Mouse (Mus musculus) limb, embryonic 10.5 days (tissue): Measurements from ENCODE around the gene Inca1. TPM values are rescaled to one million over a fixed set of nuclear protein-coding genes. Genes with fewer than 3 reads are reported as not detected.
A peak's percentile ranks its signal among the peaks of the same experiment; 100 is the strongest.

Experiments
- DNase-seq: peaks from one replicate; pipeline ENCODE4 v3.0.0-alpha.2; 2017; ENCODE audit warnings: low spot score
- H3K27ac ChIP-seq: fragments of 300-500 bp; sonication (generic); 2 replicates; pipeline ENCODE4 v1.5.1; 2016; ENCODE audit warnings: mild to moderate bottlenecking
- H3K27me3 ChIP-seq: fragments of 300-500 bp; sonication (generic); 2 replicates; pipeline ENCODE4 v1.6.1; 2016; ENCODE audit warnings: low read depth, mild to moderate bottlenecking; ENCODE audit not compliant: poor library complexity, severe bottlenecking
- H3K36me3 ChIP-seq: fragments of 300-500 bp; sonication (generic); 2 replicates; pipeline ENCODE4 v1.6.1; 2016; ENCODE audit warnings: mild to moderate bottlenecking, moderate library complexity
- H3K4me1 ChIP-seq: fragments of 300-500 bp; sonication (generic); 2 replicates; pipeline ENCODE4 v1.6.1; 2016
- H3K4me3 ChIP-seq: fragments of 300-500 bp; sonication (generic); 2 replicates; pipeline ENCODE4 v1.5.1; 2016; ENCODE audit warnings: mild to moderate bottlenecking, moderate library complexity
- H3K9me3 ChIP-seq: fragments of 300-500 bp; sonication (generic); replicated peaks from 2 replicates; pipeline ENCODE4 v1.6.1; 2016; ENCODE audit warnings: mild to moderate bottlenecking
- WGBS: fragments of 180-500 bp; shearing (Covaris S2); methylation state at CpG from one replicate; pipeline ENCODE4 v1.1.7; 2016; 5-methylcytosine and 5-hydroxymethylcytosine counted together
- polyA plus RNA-seq: library from polyadenylated mRNA; unstranded; fragments of >200 nt; fragmentation: Nextera tagmentation; extraction: Ambion mirVana; gene quantifications from 2 replicates; pipeline ENCODE4 v1.2.1, GENCODE M21; 2016

Gene Inca1
- polyA plus RNA-seq, 1 experiment from 2014 or later, result 1.2 TPM

GRCm38 (mm10) chr11:70674501-70674900 is 25.5 kb downstream of the Inca1 start:
- no peak for DNase-seq
- H3K4me3 ChIP-seq, result peak overlapping the region; percentile 3; the same call in 1 of the 2 replicates
- no peaks in the 10 kb centered on the region for H3K9me3 ChIP-seq
- WGBS, result 70% methylated on average over 11 of the region's 11 CpGs
- H3K27me3 ChIP-seq, result no peaks in the 10 kb centered on the region
- H3K27ac ChIP-seq, result no peak overlapping the region
- peaks cover 55% of the 10 kb centered on the region for H3K36me3 ChIP-seq
- H3K4me1 ChIP-seq, result peaks cover 18% of the 10 kb centered on the region

GRCm38 (mm10) chr11:70674014-70674413 is 25.9 kb downstream of the Inca1 start:
- Histone ChIP-seq H3K27me3 (no peaks in the 10 kb centered on the region), H3K4me3 (peak overlapping the region; percentile 3; the same call in 1 of the 2 replicates), H3K36me3 (peaks cover 51% of the 10 kb centered on the region), H3K4me1 (peaks cover 18% of the 10 kb centered on the region), H3K9me3 (no peaks in the 10 kb centered on the region), H3K27ac (no peak overlapping the region)
- no peak for DNase-seq
- WGBS, result 78% methylated on average over 6 of the region's 6 CpGs

- no peaks in the 10 kb centered on the region for H3K27me3 ChIP-seq
- no peak for DNase-seq
- H3K4me3 ChIP-seq, result no peak overlapping the region
- H3K4me1 ChIP-seq, result peaks cover 36% of the 10 kb centered on the region
- H3K36me3 ChIP-seq, result peaks cover 48% of the 10 kb centered on the region
- H3K27ac ChIP-seq, result no peak overlapping the region
- H3K9me3 ChIP-seq, result no peaks in the 10 kb centered on the region
- WGBS, result 87% methylated on average over 16 of the region's 16 CpGs
Measured at GRCm38 (mm10) chr11:70671333-70672047, 28.5 kb downstream of the Inca1 start.

GRCm38 (mm10) chr11:70670483-70670882 is 29.5 kb downstream of the Inca1 start:
- H3K27ac ChIP-seq, result peak overlapping the region; percentile 91
- H3K9me3 ChIP-seq, result no peaks in the 10 kb centered on the region
- H3K4me1 ChIP-seq, result peaks cover 37% of the 10 kb centered on the region
- WGBS, result 58% methylated on average over 14 of the region's 14 CpGs
- no peaks in the 10 kb centered on the region for H3K27me3 ChIP-seq
- peaks cover 47% of the 10 kb centered on the region for H3K36me3 ChIP-seq
- no peak for DNase-seq
- H3K4me3 ChIP-seq, result peak overlapping the region; percentile 64

- Histone ChIP-seq H3K9me3 (no peaks in the 10 kb centered on the region), H3K36me3 (peaks cover 49% of the 10 kb centered on the region), H3K4me1 (peaks cover 37% of the 10 kb centered on the region), H3K27me3 (no peaks in the 10 kb centered on the region), H3K27ac (peak overlapping the region; percentile 91), H3K4me3 (peak overlapping the region; percentile 64)
- DNase-seq, result peak; percentile 86
- WGBS, result under 1% methylated on average over 31 of the region's 31 CpGs
Measured at GRCm38 (mm10) chr11:70669582-70670345, 30.2 kb downstream of the Inca1 start.

- Histone ChIP-seq H3K4me3 (peak within 1 kb of the TSS; percentile 64), H3K27me3 (no peaks in the 10 kb centered on the region), H3K4me1 (peaks cover 37% of the 10 kb centered on the region), H3K36me3 (peaks cover 50% of the 10 kb centered on the region), H3K9me3 (no peaks in the 10 kb centered on the region), H3K27ac (peak within 1 kb of the TSS; percentile 91)
- peak; percentile 94 for DNase-seq
- under 1% methylated on average over 44 of the region's 44 CpGs for WGBS
Measured at GRCm38 (mm10) chr11:70668771-70669505, 31.0 kb downstream of the Inca1 start, which contains the start of gene Spag7. TSS of gene Spag7 (minus strand) at chr11:70669416.

GRCm38 (mm10) chr11:70668335-70668770 is 31.6 kb downstream of the Inca1 start:
- Histone ChIP-seq H3K4me3 (peak overlapping the region; percentile 64), H3K36me3 (peaks cover 52% of the 10 kb centered on the region), H3K4me1 (peaks cover 37% of the 10 kb centered on the region), H3K27ac (peak overlapping the region; percentile 91), H3K9me3 (no peaks in the 10 kb centered on the region), H3K27me3 (no peaks in the 10 kb centered on the region)
- DNase-seq, result peak; percentile 82
- WGBS, result under 1% methylated on average over 15 of the region's 15 CpGs

- no peaks in the 10 kb centered on the region for H3K9me3 ChIP-seq
- H3K4me3 ChIP-seq, result peak overlapping the region; percentile 64
- H3K27ac ChIP-seq, result peak overlapping the region; percentile 91
- no peaks in the 10 kb centered on the region for H3K27me3 ChIP-seq
- WGBS, result 67% methylated on average over 14 of the region's 14 CpGs
- H3K36me3 ChIP-seq, result peaks cover 58% of the 10 kb centered on the region
- peaks cover 37% of the 10 kb centered on the region for H3K4me1 ChIP-seq
- no peak for DNase-seq
Measured at GRCm38 (mm10) chr11:70667271-70668150, 32.4 kb downstream of the Inca1 start.

GRCm38 (mm10) chr11:70666687-70667086 is 33.3 kb downstream of the Inca1 start:
- WGBS, result 96% methylated on average over 8 of the region's 8 CpGs

GRCm38 (mm10) chr11:70664741-70665140 is 35.2 kb downstream of the Inca1 start:
- Histone ChIP-seq H3K9me3 (no peaks in the 10 kb centered on the region), H3K36me3 (peaks cover 77% of the 10 kb centered on the region), H3K4me1 (peaks cover 20% of the 10 kb centered on the region), H3K27ac (no peak overlapping the region), H3K4me3 (no peak overlapping the region), H3K27me3 (no peaks in the 10 kb centered on the region)
- no peak for DNase-seq
- 93% methylated on average over 9 of the region's 9 CpGs for WGBS

More at GRCm38 (mm10) chr11:70666687-70667086, 33.3 kb downstream of the Inca1 start:
- Histone ChIP-seq H3K9me3 (no peaks in the 10 kb centered on the region), H3K4me3 (peak overlapping the region; percentile 7; the same call in 1 of the 2 replicates), H3K27ac (no peak overlapping the region), H3K27me3 (no peaks in the 10 kb centered on the region), H3K36me3 (peaks cover 64% of the 10 kb centered on the region), H3K4me1 (peaks cover 37% of the 10 kb centered on the region)
- no peak for DNase-seq

- Histone ChIP-seq H3K27me3 (no peaks in the 10 kb centered on the region), H3K4me1 (peaks cover 22% of the 10 kb centered on the region), H3K27ac (no peak overlapping the region), H3K9me3 (no peaks in the 10 kb centered on the region), H3K36me3 (peaks cover 85% of the 10 kb centered on the region), H3K4me3 (no peak overlapping the region)
- DNase-seq, result no peak
- 97% methylated on average over 6 of the region's 6 CpGs for WGBS
Measured at GRCm38 (mm10) chr11:70663957-70664356, 36.0 kb downstream of the Inca1 start.

GRCm38 (mm10) chr11:70663101-70663500 is 36.9 kb downstream of the Inca1 start:
- peaks cover 28% of the 10 kb centered on the region for H3K4me1 ChIP-seq
- no peaks in the 10 kb centered on the region for H3K27me3 ChIP-seq
- DNase-seq, result no peak
- WGBS, result 95% methylated on average over 8 of the region's 8 CpGs
- no peak overlapping the region for H3K27ac ChIP-seq
- H3K4me3 ChIP-seq, result no peak overlapping the region
- H3K9me3 ChIP-seq, result no peaks in the 10 kb centered on the region
- H3K36me3 ChIP-seq, result peaks cover 87% of the 10 kb centered on the region
